Mouse (Mus musculus) lung, embryonic 15.5 days (tissue): ENCODE data around the gene Ino80d. TPM values are rescaled to one million over a fixed set of nuclear protein-coding genes. Genes with fewer than 3 reads are reported as not detected.

Source experiments
- ATAC-seq: fragments of 200-750 bp; cut with Nextera tagmentation; 2 replicates; pipeline ENCODE4 v1.8.0; 2017; ENCODE audit warnings: moderate number of reproducible peaks, borderline replicate concordance; ENCODE audit not compliant: low FRiP score, low TSS enrichment; ENCODE audit errors: extremely low read depth
- H3K27ac ChIP-seq: fragments of 300-500 bp; sonication (generic); 2 replicates; pipeline ENCODE4 v1.5.1; 2015; ENCODE audit warnings: moderate library complexity, mild to moderate bottlenecking, inconsistent platforms
- H3K27me3 ChIP-seq: fragments of 300-500 bp; sonication (generic); 2 replicates; pipeline ENCODE4 v1.6.1; 2015; ENCODE audit warnings: inconsistent platforms
- H3K36me3 ChIP-seq: fragments of 300-500 bp; sonication (generic); 2 replicates; pipeline ENCODE4 v1.6.1; 2015; ENCODE audit warnings: inconsistent platforms
- H3K4me1 ChIP-seq: fragments of 300-500 bp; sonication (generic); 2 replicates; pipeline ENCODE4 v1.6.1; 2015; ENCODE audit warnings: inconsistent platforms
- H3K4me2 ChIP-seq: fragments of 300-500 bp; sonication (generic); 2 replicates; pipeline ENCODE4 v1.6.1; 2015; ENCODE audit warnings: inconsistent platforms, mild to moderate bottlenecking, moderate library complexity
- H3K4me3 ChIP-seq: fragments of 300-500 bp; sonication (generic); 2 replicates; pipeline ENCODE4 v1.5.1; 2015; ENCODE audit warnings: mild to moderate bottlenecking, inconsistent platforms
- H3K9ac ChIP-seq: fragments of 300-500 bp; sonication (generic); 2 replicates; pipeline ENCODE4 v1.6.1; 2015; ENCODE audit warnings: inconsistent platforms
- H3K9me3 ChIP-seq: fragments of 300-500 bp; sonication (generic); 2 replicates; pipeline ENCODE4 v1.6.1; 2016; ENCODE audit warnings: inconsistent platforms
- WGBS: fragments of 180-500 bp; shearing (Covaris S2); methylation state at CpG from one replicate; pipeline ENCODE4 v1.1.7; 2015; 5-methylcytosine and 5-hydroxymethylcytosine counted together
- polyA plus RNA-seq: library from polyadenylated mRNA; unstranded; fragments of >200 nt; fragmentation: Nextera tagmentation; extraction: Ambion mirVana; gene quantifications from 2 replicates; pipeline ENCODE4 v1.2.1, GENCODE M21; 2015

The Ino80d gene
- polyA plus RNA-seq, 1 experiment from 2014 or later = 11.7 TPM

- peaks cover 49% of the 10 kb centered on the region for H3K36me3 ChIP-seq
- peaks cover 4% of the 10 kb centered on the region for H3K4me1 ChIP-seq
- no peak overlapping the region for H3K4me2 ChIP-seq
- no peak overlapping the region for H3K27ac ChIP-seq
- H3K9me3 ChIP-seq = no peaks in the 10 kb centered on the region
- no peak overlapping the region for H3K4me3 ChIP-seq
- no peaks in the 10 kb centered on the region for H3K27me3 ChIP-seq
- WGBS = 83% methylated on average over 12 of the region's 12 CpGs
- H3K9ac ChIP-seq = no peak overlapping the region
- no peak for ATAC-seq
These were observed 11.6 kb downstream of the Ino80d start for GRCm38 (mm10) chr1:63102758-63103451.

- no peak; the same call in 1 of the 2 replicates for ATAC-seq
- Histone ChIP-seq H3K4me3 (no peak overlapping the region), H3K36me3 (peaks cover 53% of the 10 kb centered on the region), H3K27me3 (no peaks in the 10 kb centered on the region), H3K4me2 (no peak overlapping the region), H3K9me3 (no peaks in the 10 kb centered on the region), H3K27ac (no peak overlapping the region), H3K4me1 (no peaks in the 10 kb centered on the region), H3K9ac (no peak overlapping the region)
- WGBS = 88% methylated on average over 8 of the region's 8 CpGs
These were observed 14.3 kb downstream of the Ino80d start for GRCm38 (mm10) chr1:63100196-63100595.

GRCm38 (mm10) chr1:63098831-63099230 lies 15.6 kb downstream of the Ino80d start:
- 63% methylated on average over 4 of the region's 4 CpGs for WGBS
- no peak overlapping the region for H3K4me2 ChIP-seq
- H3K27me3 ChIP-seq = no peaks in the 10 kb centered on the region
- H3K9me3 ChIP-seq = no peaks in the 10 kb centered on the region
- H3K4me3 ChIP-seq = no peak overlapping the region
- ATAC-seq = no peak
- no peak overlapping the region for H3K9ac ChIP-seq
- H3K4me1 ChIP-seq = no peaks in the 10 kb centered on the region
- H3K36me3 ChIP-seq = peaks cover 48% of the 10 kb centered on the region
- H3K27ac ChIP-seq = no peak overlapping the region

- Histone ChIP-seq H3K4me2 (no peak overlapping the region), H3K4me1 (no peaks in the 10 kb centered on the region), H3K9ac (no peak overlapping the region), H3K9me3 (no peaks in the 10 kb centered on the region), H3K36me3 (peaks cover 54% of the 10 kb centered on the region), H3K27me3 (no peaks in the 10 kb centered on the region), H3K27ac (no peak overlapping the region), H3K4me3 (no peak overlapping the region)
- no peak for ATAC-seq
- WGBS = 71% methylated on average over 5 of the region's 5 CpGs
These were observed 18.4 kb downstream of the Ino80d start for GRCm38 (mm10) chr1:63096071-63096470.

GRCm38 (mm10) chr1:63089795-63090194 lies 24.7 kb downstream of the Ino80d start:
- no peaks in the 10 kb centered on the region for H3K4me1 ChIP-seq
- H3K27me3 ChIP-seq = no peaks in the 10 kb centered on the region
- no peak overlapping the region for H3K4me3 ChIP-seq
- peaks cover 70% of the 10 kb centered on the region for H3K36me3 ChIP-seq
- no peaks in the 10 kb centered on the region for H3K9me3 ChIP-seq
- no peak overlapping the region for H3K27ac ChIP-seq
- no peak for ATAC-seq
- WGBS = 88% methylated on average over 5 of the region's 5 CpGs
- no peak overlapping the region for H3K9ac ChIP-seq
- H3K4me2 ChIP-seq = no peak overlapping the region

- ATAC-seq = no peak
- H3K36me3 ChIP-seq = peaks cover 76% of the 10 kb centered on the region
- H3K9me3 ChIP-seq = no peaks in the 10 kb centered on the region
- no peak overlapping the region for H3K27ac ChIP-seq
- 90% methylated on average over 1 of the region's 1 CpGs for WGBS
- no peak overlapping the region for H3K4me3 ChIP-seq
- no peak overlapping the region for H3K9ac ChIP-seq
- no peaks in the 10 kb centered on the region for H3K4me1 ChIP-seq
- H3K27me3 ChIP-seq = no peaks in the 10 kb centered on the region
- no peak overlapping the region for H3K4me2 ChIP-seq
These were observed 25.9 kb downstream of the Ino80d start for GRCm38 (mm10) chr1:63088614-63089013.

- no peak overlapping the region for H3K9ac ChIP-seq
- WGBS = 65% methylated on average over 5 of the region's 5 CpGs
- H3K4me3 ChIP-seq = no peak overlapping the region
- H3K9me3 ChIP-seq = no peaks in the 10 kb centered on the region
- H3K4me1 ChIP-seq = no peaks in the 10 kb centered on the region
- no peak overlapping the region for H3K27ac ChIP-seq
- H3K36me3 ChIP-seq = peaks cover 63% of the 10 kb centered on the region
- no peak overlapping the region for H3K4me2 ChIP-seq
- ATAC-seq = no peak
- H3K27me3 ChIP-seq = no peaks in the 10 kb centered on the region
These were observed 34.2 kb downstream of the Ino80d start for GRCm38 (mm10) chr1:63080277-63080676.

- Histone ChIP-seq H3K4me2 (no peak overlapping the region), H3K9me3 (no peaks in the 10 kb centered on the region), H3K9ac (no peak overlapping the region), H3K27me3 (no peaks in the 10 kb centered on the region), H3K36me3 (peaks cover 67% of the 10 kb centered on the region), H3K4me3 (no peak overlapping the region), H3K4me1 (no peaks in the 10 kb centered on the region), H3K27ac (no peak overlapping the region)
- no peak for ATAC-seq
- WGBS = 86% methylated on average over 2 of the region's 2 CpGs
These were observed 38.1 kb downstream of the Ino80d start for GRCm38 (mm10) chr1:63076383-63076782.

GRCm38 (mm10) chr1:63071379-63071778 lies 43.1 kb downstream of the Ino80d start:
- peaks cover 73% of the 10 kb centered on the region for H3K36me3 ChIP-seq
- no peaks in the 10 kb centered on the region for H3K9me3 ChIP-seq
- H3K4me2 ChIP-seq = no peak overlapping the region
- H3K27ac ChIP-seq = no peak overlapping the region
- no peaks in the 10 kb centered on the region for H3K27me3 ChIP-seq
- ATAC-seq = no peak
- H3K4me1 ChIP-seq = no peaks in the 10 kb centered on the region
- 57% methylated on average over 1 of the region's 1 CpGs for WGBS
- no peak overlapping the region for H3K4me3 ChIP-seq
- no peak overlapping the region for H3K9ac ChIP-seq

GRCm38 (mm10) chr1:63058361-63058760 lies 56.1 kb downstream of the Ino80d start:
- no peak overlapping the region for H3K27ac ChIP-seq
- H3K9me3 ChIP-seq = no peaks in the 10 kb centered on the region
- H3K9ac ChIP-seq = no peak overlapping the region
- peaks cover 59% of the 10 kb centered on the region for H3K36me3 ChIP-seq
- no peak overlapping the region for H3K4me3 ChIP-seq
- H3K4me2 ChIP-seq = no peak overlapping the region
- H3K27me3 ChIP-seq = no peaks in the 10 kb centered on the region
- 79% methylated on average over 12 of the region's 12 CpGs for WGBS
- H3K4me1 ChIP-seq = peaks cover under 1% of the 10 kb centered on the region; the same call in 1 of the 2 replicates
- ATAC-seq = no peak

- Histone ChIP-seq H3K9me3 (no peaks in the 10 kb centered on the region), H3K27ac (no peak overlapping the region), H3K4me1 (peaks cover 6% of the 10 kb centered on the region; the same call in 1 of the 2 replicates), H3K36me3 (peaks cover 54% of the 10 kb centered on the region), H3K27me3 (no peaks in the 10 kb centered on the region), H3K4me3 (no peak overlapping the region), H3K4me2 (no peak overlapping the region), H3K9ac (no peak overlapping the region)
- 87% methylated on average over 11 of the region's 11 CpGs for WGBS
- no peak for ATAC-seq
These were observed 56.6 kb downstream of the Ino80d start for GRCm38 (mm10) chr1:63057849-63058248.

- WGBS = 96% methylated on average over 3 of the region's 3 CpGs
- Histone ChIP-seq H3K9ac (no peak overlapping the region), H3K27me3 (no peaks in the 10 kb centered on the region), H3K4me2 (no peak overlapping the region), H3K27ac (no peak overlapping the region), H3K9me3 (no peaks in the 10 kb centered on the region), H3K4me1 (peaks cover 8% of the 10 kb centered on the region; the same call in 1 of the 2 replicates), H3K4me3 (no peak overlapping the region), H3K36me3 (peaks cover 57% of the 10 kb centered on the region)
- ATAC-seq = no peak
These were observed 57.1 kb downstream of the Ino80d start for GRCm38 (mm10) chr1:63057318-63057717.
